8 mouse cellular contexts compared by ENCODE assay signal in genomic region chr4:40301076-40301789, GRCm38 (mm10). TPM values are rescaled to one million over a fixed set of nuclear protein-coding genes. Genes with fewer than 3 reads are reported as not detected.
DNase-seq lines count a peak whose midpoint lies in the region; ATAC-seq and TF ChIP-seq lines count a peak whose summit lies in the region.

No protein-coding gene starts in this region.

- peak; percentile 69 for TF ChIP-seq CTCF in bone marrow, adult 2 months (IDR thresholded peaks at IDR 0.05; ENCODE audit: control insufficient read depth, insufficient read depth, low read length)
- 0 out of 2 replicates have a peak, but pooled peaks have one; percentile 15 for TF ChIP-seq CTCF in embryonic fibroblast, embryonic 13.5 days (IDR thresholded peaks at IDR 0.05; ENCODE audit: borderline replicate concordance, insufficient read depth, low read length)

- no peak overlapping the region for H3K27ac ChIP-seq in bone marrow, adult 2 months (ENCODE audit: control insufficient read depth, insufficient read depth, low read depth, low read length, poor library complexity)
- no peak overlapping the region for H3K27ac ChIP-seq in embryonic fibroblast, embryonic 13.5 days (ENCODE audit: insufficient read depth, low read length)
- H3K27ac ChIP-seq in heart, embryonic 12.5 days (ENCODE audit: poor library complexity, severe bottlenecking): no peak overlapping the region
- H3K27ac ChIP-seq in kidney, embryonic 16.5 days (ENCODE audit: low read length): no peak overlapping the region

- peak overlapping the region; percentile 37 for H3K4me2 ChIP-seq in heart, embryonic 12.5 days
- peak overlapping the region; percentile 38 for H3K4me2 ChIP-seq in kidney, embryonic 16.5 days (replicated peaks; ENCODE audit: low read depth, low read length)

- 6% methylated on average over 16 of the region's 16 CpGs for WGBS in bone marrow, adult 2 months
- WGBS in heart, embryonic 12.5 days: 12% methylated on average over 16 of the region's 16 CpGs
- 10% methylated on average over 16 of the region's 16 CpGs for WGBS in kidney, embryonic 16.5 days

- ATAC-seq in heart, embryonic 12.5 days (ENCODE audit: insufficient number of reproducible peaks, low FRiP score): peak; percentile 29; the same call in 1 of the 2 replicates
- ATAC-seq in kidney, embryonic 16.5 days (ENCODE audit: low FRiP score, low TSS enrichment): peak; percentile 85

- peaks cover 2% of the 10 kb centered on the region for H3K4me1 ChIP-seq in bone marrow, adult 2 months (ENCODE audit: control insufficient read depth, insufficient read depth, low read length)
- no peaks in the 10 kb centered on the region for H3K4me1 ChIP-seq in embryonic fibroblast, embryonic 13.5 days (ENCODE audit: control insufficient read depth, insufficient read depth, low read length)
- H3K4me1 ChIP-seq in heart, embryonic 12.5 days (replicated peaks): peaks cover 13% of the 10 kb centered on the region
- H3K4me1 ChIP-seq in kidney, embryonic 16.5 days (ENCODE audit: insufficient read depth, low read length): no peaks in the 10 kb centered on the region

- H3K4me3 ChIP-seq in bone marrow, adult 2 months (replicated peaks; ENCODE audit: control insufficient read depth, low read depth, low read length): no peak overlapping the region
- H3K4me3 ChIP-seq in embryonic fibroblast, embryonic 13.5 days (ENCODE audit: insufficient read depth, low read length): no peak overlapping the region
- H3K4me3 ChIP-seq in heart, embryonic 12.5 days: no peak overlapping the region
- peak overlapping the region; percentile 2; the same call in 1 of the 2 replicates for H3K4me3 ChIP-seq in kidney, embryonic 16.5 days (ENCODE audit: low read length)

- no peak overlapping the region for H3K9ac ChIP-seq in heart, embryonic 12.5 days
- no peak overlapping the region for H3K9ac ChIP-seq in kidney, embryonic 16.5 days (replicated peaks; ENCODE audit: low read length)

- DNase-seq in A20 (ENCODE audit: low read depth, low spot score): peak; percentile 76
- peak; percentile 66 for DNase-seq in liver
- peak; percentile 23 to 34 for DNase-seq in monocyte, adult 2 months (ENCODE audit: low read depth in 1 of 2, low spot score in 2 of 2)
- DNase-seq in spleen, postnatal 14 days (ENCODE audit: low spot score in 2 of 2): peak; percentile 21 to 39

- no peak for TF ChIP-seq POLR2A in bone marrow, adult 2 months (IDR thresholded peaks at IDR 0.05; ENCODE audit: borderline replicate concordance, control insufficient read depth, low read depth, low read length)
- no peak for TF ChIP-seq POLR2A in embryonic fibroblast, embryonic 13.5 days (IDR thresholded peaks at IDR 0.05; ENCODE audit: low read depth, low read length)

- H3K36me3 ChIP-seq in heart, embryonic 12.5 days: no peaks in the 10 kb centered on the region
- H3K36me3 ChIP-seq in kidney, embryonic 16.5 days (ENCODE audit: insufficient read depth, low read length): no peaks in the 10 kb centered on the region

- H3K9me3 ChIP-seq in heart, embryonic 12.5 days (replicated peaks): peaks cover 4% of the 10 kb centered on the region; the same call in 1 of the 2 replicates
- peaks cover 4% of the 10 kb centered on the region; the same call in 1 of the 2 replicates for H3K9me3 ChIP-seq in kidney, embryonic 16.5 days (ENCODE audit: low read length)

- H3K27me3 ChIP-seq in heart, embryonic 12.5 days (replicated peaks): peaks cover 8% of the 10 kb centered on the region; the same call in 1 of the 2 replicates
- no peaks in the 10 kb centered on the region; the same call in 1 of the 2 replicates for H3K27me3 ChIP-seq in kidney, embryonic 16.5 days (ENCODE audit: insufficient read depth, low read length)

RNA-seq across cellular contexts. Expression of gene Ndufb6, which starts 22.0 kb away (rescaled TPM):
- 30.4 and 44.1 TPM in 2 replicates for polyA plus RNA-seq in bone marrow, adult 2 months (2011; ENCODE audit: insufficient read depth, insufficient read length, low replicate concordance, missing spikeins)
- polyA plus RNA-seq in embryonic fibroblast, embryonic 13.5 days (2011; ENCODE audit: insufficient read length, low read depth, missing spikeins): 133 and 135 TPM in 2 replicates
- polyA plus RNA-seq in heart, embryonic 12.5 days (2016; fragmentation: Nextera tagmentation; extraction: Ambion mirVana): 457 and 461 TPM in 2 replicates
- polyA plus RNA-seq in kidney, embryonic 16.5 days (2015; fragmentation: Nextera tagmentation; extraction: Ambion mirVana): 353 and 371 TPM in 2 replicates

RNA-seq across cellular contexts. Expression of gene Topors, which starts 31.6 kb away (rescaled TPM):
- 7.9 and 20.6 TPM in 2 replicates for polyA plus RNA-seq in bone marrow, adult 2 months (2011; ENCODE audit: insufficient read depth, insufficient read length, low replicate concordance, missing spikeins)
- polyA plus RNA-seq in embryonic fibroblast, embryonic 13.5 days (2011; ENCODE audit: insufficient read length, low read depth, missing spikeins): 39.4 and 42.0 TPM in 2 replicates
- polyA plus RNA-seq in heart, embryonic 12.5 days (2016; fragmentation: Nextera tagmentation; extraction: Ambion mirVana): 35.3 and 36.3 TPM in 2 replicates
- polyA plus RNA-seq in kidney, embryonic 16.5 days (2015; fragmentation: Nextera tagmentation; extraction: Ambion mirVana): 42.4 and 44.8 TPM in 2 replicates

RNA-seq across cellular contexts. Expression of gene Smim27, which starts 31.9 kb away (rescaled TPM):
- polyA plus RNA-seq in bone marrow, adult 2 months (2011; ENCODE audit: insufficient read depth, insufficient read length, low replicate concordance, missing spikeins): 12.2 and 13.7 TPM in 2 replicates
- polyA plus RNA-seq in embryonic fibroblast, embryonic 13.5 days (2011; ENCODE audit: insufficient read length, low read depth, missing spikeins): 9.6 and 10.8 TPM in 2 replicates
- 28.4 and 34.7 TPM in 2 replicates for polyA plus RNA-seq in heart, embryonic 12.5 days (2016; fragmentation: Nextera tagmentation; extraction: Ambion mirVana)
- polyA plus RNA-seq in kidney, embryonic 16.5 days (2015; fragmentation: Nextera tagmentation; extraction: Ambion mirVana): 30.1 and 31.7 TPM in 2 replicates
